In genomic region chr4:32656918-32657662, GRCm38 (mm10) we compare ENCODE assay signal across 8 mouse cellular contexts. TPM values are rescaled to one million over a fixed set of nuclear protein-coding genes. Genes with fewer than 3 reads are reported as not detected.
A peak's percentile ranks its signal among the peaks of the same experiment; 100 is the strongest.
DNase-seq lines count a peak whose midpoint lies in the region; ATAC-seq and TF ChIP-seq lines count a peak whose summit lies in the region.

TSS of gene Mdn1 (plus strand) at chr4:32657119.

- H3K36me3 ChIP-seq in hindbrain, postnatal 0 days (ENCODE audit: insufficient read depth, low read length): no peaks in the 10 kb centered on the region

- peak within 1 kb of the TSS; percentile 72 for H3K4me2 ChIP-seq in hindbrain, postnatal 0 days (ENCODE audit: low read depth, low read length)

- peak; percentile 97 for DNase-seq in ZHBTc4 (ENCODE audit: low read depth, low spot score)
- DNase-seq in gastrocnemius, adult 2 months: peak; percentile 95
- DNase-seq in hindbrain, postnatal 0 days (ENCODE audit: low spot score): peak; percentile 99
- peak; percentile 97 to 98 for DNase-seq in left cerebral cortex, adult 2 months (ENCODE audit: extremely low spot score in 1 of 2, low spot score in 2 of 2)
- DNase-seq in right cerebral cortex, adult 2 months (ENCODE audit: low spot score in 2 of 2): peak; percentile 98 to 100
- peak; percentile 94 for DNase-seq in urinary bladder, postnatal 14 days (ENCODE audit: low spot score)

- ATAC-seq in common myeloid progenitor, adult 5-6 weeks (replicated peaks; ENCODE audit: low read depth, poor library complexity, severe bottlenecking): peak; percentile 97
- peak; percentile 95 for ATAC-seq in hindbrain, postnatal 0 days
- peak; percentile 99 for ATAC-seq in megakaryocyte, adult 5-6 weeks (ENCODE audit: poor library complexity, severe bottlenecking)

- peak within 1 kb of the TSS; percentile 69 for H3K9ac ChIP-seq in hindbrain, postnatal 0 days (replicated peaks; ENCODE audit: low read length)

- H3K4me3 ChIP-seq in gastrocnemius, adult 2 months: peak within 1 kb of the TSS; percentile 89
- peak within 1 kb of the TSS; percentile 80 for H3K4me3 ChIP-seq in hindbrain, postnatal 0 days (ENCODE audit: low read length)
- peak within 1 kb of the TSS; percentile 95 for H3K4me3 ChIP-seq in left cerebral cortex, adult 2 months

- no peak for TF ChIP-seq CTCF in gastrocnemius, adult 2 months (IDR thresholded peaks at IDR 0.05)
- TF ChIP-seq CTCF in hindbrain, postnatal 0 days (IDR thresholded peaks at IDR 0.05; ENCODE audit: low read depth): no peak
- TF ChIP-seq CTCF in left cerebral cortex, adult 2 months (IDR thresholded peaks at IDR 0.05): no peak

- peak within 1 kb of the TSS; percentile 94 for H3K27ac ChIP-seq in gastrocnemius, adult 2 months
- H3K27ac ChIP-seq in hindbrain, postnatal 0 days: peak within 1 kb of the TSS; percentile 86
- H3K27ac ChIP-seq in left cerebral cortex, adult 2 months: peak within 1 kb of the TSS; percentile 80

- H3K4me1 ChIP-seq in hindbrain, postnatal 0 days (ENCODE audit: insufficient read depth, low read length): no peaks in the 10 kb centered on the region

- H3K9me3 ChIP-seq in hindbrain, postnatal 0 days (ENCODE audit: low read length): no peaks in the 10 kb centered on the region

- WGBS in hindbrain, postnatal 0 days: under 1% methylated on average over 68 of the region's 68 CpGs

- intact Hi-C loops in gastrocnemius, adult 2 months (cut with DNase I): loop anchor here (5.0 kb wide), 1 partner anchor 40 kb away; the partner anchor contains the start of gene Casp8ap2
- intact Hi-C loops in left cerebral cortex, adult 2 months (cut with DNase I): no loop called here

- H3K27me3 ChIP-seq in hindbrain, postnatal 0 days (ENCODE audit: insufficient read depth, low read length): no peaks in the 10 kb centered on the region

RNA-seq across cellular contexts. Expression of gene Mdn1, which starts in this region (rescaled TPM):
- total RNA-seq in common myeloid progenitor, adult 5-6 weeks (2017): 81.2 and 94.2 TPM in 2 replicates
- total RNA-seq in gastrocnemius, adult 2 months (2021): 1 to 10 TPM; 6.1 to 8.6 TPM
- 23.0 and 35.7 TPM in 2 replicates for total RNA-seq in hindbrain, postnatal 0 days (2014; rRNA removed)
- 8.6 and 8.7 TPM in 2 replicates for polyA plus RNA-seq in hindbrain, postnatal 0 days (2015; fragmentation: Nextera tagmentation; extraction: Ambion mirVana)
- 10 to 100 TPM; 43.6 to 44.3 TPM for total RNA-seq in left cerebral cortex, adult 2 months (2021)
- 9.1 and 15.0 TPM in 2 replicates for total RNA-seq in megakaryocyte, adult 5-6 weeks (2015)
- total RNA-seq in megakaryocyte, adult 5-6 weeks (2017): 19.3 and 21.7 TPM in 2 replicates

Comparison
In these comparisons a context has a peak if more than half of its experiments do, and no peak if none do; other contexts are left out.
1. Peak in every context shown above with its lines: DNase-seq, ATAC-seq, H3K4me3 ChIP-seq and H3K27ac ChIP-seq.